ENCODE assay signal across 12 mouse cellular contexts in the genomic region with DNA sequence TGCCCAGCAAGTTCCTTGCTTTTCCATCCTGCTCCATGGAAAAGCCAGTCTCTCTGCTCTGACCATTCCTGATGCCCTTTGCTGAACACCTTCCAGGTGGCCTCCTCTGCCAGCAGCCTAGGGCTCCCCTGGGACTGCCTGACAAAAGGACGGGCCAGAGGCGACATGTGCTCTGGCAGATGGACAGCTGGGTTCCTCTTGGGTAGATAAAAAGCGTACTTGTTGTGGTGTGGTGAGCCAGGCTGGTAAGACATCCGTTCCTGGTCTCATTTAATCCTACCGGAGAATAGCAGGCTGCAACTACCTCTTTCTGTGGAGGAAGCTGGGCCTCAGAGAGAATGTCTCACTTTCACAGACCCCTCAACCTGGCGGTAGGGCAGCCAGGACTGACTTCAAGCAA. TPM values are rescaled to one million over a fixed set of nuclear protein-coding genes. Genes with fewer than 3 reads are reported as not detected.
A peak's percentile ranks its signal among the peaks of the same experiment; 100 is the strongest.
DNase-seq lines count a peak whose midpoint lies in the region; ATAC-seq and TF ChIP-seq lines count a peak whose summit lies in the region.
"Had no signal": no experiment of that assay in that cellular context is flagged by ENCODE, and none has a peak within 500 bp of the region (broad histone marks: within the 10 kb centered on the region; RNA-seq: fewer than 3 reads in every experiment).

No protein-coding gene starts in this region.

- DNase-seq in neural tube, embryonic 11.5 days (ENCODE audit: low spot score) = no peak
- no peak for DNase-seq in neural tube, embryonic 10.5 days (ENCODE audit: extremely low spot score, low spot score)
- no peak for DNase-seq in embryonic facial prominence, embryonic 10.5 days (ENCODE audit: low spot score)
- DNase-seq in right cerebral cortex, postnatal 25 days = no peak
- no peak for DNase-seq in heart, adult 9 months (ENCODE audit: low spot score in 2 of 2)
- DNase-seq in thymus, adult 2 months = no peak
- DNase-seq: adrenal gland, postnatal 10 days; kidney, postnatal 4 days; right cerebral cortex, postnatal 14 days; thymus, adult 18-20 months had no signal

- ATAC-seq in neural tube, embryonic 11.5 days (ENCODE audit: insufficient read depth, low FRiP score, low TSS enrichment) = no peak
- ATAC-seq in limb, embryonic 15.5 days (ENCODE audit: insufficient number of reproducible peaks, low FRiP score, low TSS enrichment, low read depth) = no peak

- no peak for TF ChIP-seq CTCF in thymus, adult 2 months (IDR thresholded peaks at IDR 0.05; ENCODE audit: borderline replicate concordance, control insufficient read depth, extremely low read depth, insufficient read depth, low read length, poor library complexity)

- peaks cover 11% of the 10 kb centered on the region for H3K4me1 ChIP-seq in neural tube, embryonic 11.5 days (ENCODE audit: control insufficient read depth, insufficient read depth, low read length)
- peaks cover 80% of the 10 kb centered on the region for H3K4me1 ChIP-seq in embryonic facial prominence, embryonic 10.5 days
- peaks cover 39% of the 10 kb centered on the region for H3K4me1 ChIP-seq in limb, embryonic 15.5 days
- no peaks in the 10 kb centered on the region; the same call in 1 of the 2 replicates for H3K4me1 ChIP-seq in thymus, adult 2 months (replicated peaks; ENCODE audit: control insufficient read depth, insufficient read depth, low read length)

- H3K9me3 ChIP-seq in neural tube, embryonic 11.5 days (ENCODE audit: control insufficient read depth, low read length) = no peaks in the 10 kb centered on the region
- H3K9me3 ChIP-seq in embryonic facial prominence, embryonic 10.5 days = no peaks in the 10 kb centered on the region
- H3K9me3 ChIP-seq in limb, embryonic 15.5 days = no peaks in the 10 kb centered on the region
- H3K9me3 ChIP-seq: limb, embryonic 13.5 days had no signal

- H3K27ac ChIP-seq in neural tube, embryonic 11.5 days (ENCODE audit: low read depth, low read length) = peak overlapping the region; percentile 60
- peak overlapping the region; percentile 70 for H3K27ac ChIP-seq in embryonic facial prominence, embryonic 10.5 days (replicated peaks)
- peak overlapping the region; percentile 17; the same call in 1 of the 2 replicates for H3K27ac ChIP-seq in limb, embryonic 15.5 days
- H3K27ac ChIP-seq in thymus, adult 2 months (ENCODE audit: control insufficient read depth, insufficient read depth, low read length) = no peak overlapping the region
- H3K27ac ChIP-seq: limb, embryonic 13.5 days had no signal

- no peak overlapping the region for H3K4me2 ChIP-seq in neural tube, embryonic 11.5 days (ENCODE audit: low read depth)
- no peak overlapping the region for H3K4me2 ChIP-seq in limb, embryonic 15.5 days
- H3K4me2 ChIP-seq: limb, embryonic 13.5 days had no signal

- H3K4me3 ChIP-seq in neural tube, embryonic 11.5 days (ENCODE audit: low read depth, low read length) = no peak overlapping the region
- H3K4me3 ChIP-seq in embryonic facial prominence, embryonic 10.5 days = no peak overlapping the region
- no peak overlapping the region for H3K4me3 ChIP-seq in limb, embryonic 15.5 days
- no peak overlapping the region for H3K4me3 ChIP-seq in thymus, adult 2 months (ENCODE audit: control insufficient read depth, insufficient read depth, low read length)
- H3K4me3 ChIP-seq: limb, embryonic 13.5 days had no signal

- no peak overlapping the region for H3K9ac ChIP-seq in neural tube, embryonic 11.5 days (ENCODE audit: low read length)
- H3K9ac ChIP-seq in limb, embryonic 15.5 days = no peak overlapping the region
- H3K9ac ChIP-seq: limb, embryonic 13.5 days had no signal

- no peaks in the 10 kb centered on the region for H3K27me3 ChIP-seq in neural tube, embryonic 11.5 days (ENCODE audit: control insufficient read depth, insufficient read depth, low read length)
- H3K27me3 ChIP-seq in embryonic facial prominence, embryonic 10.5 days (replicated peaks; ENCODE audit: low read depth, poor library complexity, severe bottlenecking) = no peaks in the 10 kb centered on the region
- H3K27me3 ChIP-seq in limb, embryonic 15.5 days = no peaks in the 10 kb centered on the region
- H3K27me3 ChIP-seq in thymus, adult 2 months (ENCODE audit: control insufficient read depth, insufficient read depth, low read length) = no peaks in the 10 kb centered on the region
- H3K27me3 ChIP-seq: limb, embryonic 13.5 days had no signal

- 39% methylated on average over 6 of the region's 6 CpGs for WGBS in neural tube, embryonic 11.5 days
- WGBS in embryonic facial prominence, embryonic 10.5 days = 34% methylated on average over 6 of the region's 6 CpGs
- 35% methylated on average over 6 of the region's 6 CpGs for WGBS in limb, embryonic 15.5 days
- WGBS in thymus, adult 2 months = 12% methylated on average over 6 of the region's 6 CpGs

- no peaks in the 10 kb centered on the region for H3K36me3 ChIP-seq in neural tube, embryonic 11.5 days (ENCODE audit: control insufficient read depth, insufficient read depth, low read length)
- H3K36me3 ChIP-seq in embryonic facial prominence, embryonic 10.5 days (replicated peaks) = no peaks in the 10 kb centered on the region
- no peaks in the 10 kb centered on the region for H3K36me3 ChIP-seq in limb, embryonic 15.5 days
- H3K36me3 ChIP-seq in thymus, adult 2 months (ENCODE audit: control insufficient read depth, insufficient read depth, low read length) = no peaks in the 10 kb centered on the region
- H3K36me3 ChIP-seq: limb, embryonic 13.5 days had no signal

- no peak for TF ChIP-seq POLR2A in thymus, adult 2 months (IDR thresholded peaks at IDR 0.05; ENCODE audit: control insufficient read depth, extremely low read depth, insufficient read depth, low read length, poor library complexity)

RNA-seq across cellular contexts. Expression of a gene that starts 0.6 kb away (rescaled TPM):
- polyA plus RNA-seq in neural tube, embryonic 11.5 days (2014; fragmentation: Nextera tagmentation; extraction: Ambion mirVana) = 0.24 and 0.64 TPM in 2 replicates
- polyA plus RNA-seq in embryonic facial prominence, embryonic 10.5 days (2016; fragmentation: Nextera tagmentation; extraction: Ambion mirVana) = 0.21 and 0.22 TPM in 2 replicates
- not detected in 2 replicates for polyA plus RNA-seq in limb, embryonic 15.5 days (2015; fragmentation: Nextera tagmentation; extraction: Ambion mirVana)
- 0.33 and 0.46 TPM in 2 replicates for polyA plus RNA-seq in thymus, adult 2 months (2012; rRNA removed)

RNA-seq across cellular contexts. Expression of a gene that starts 29.3 kb away (rescaled TPM):
- 3.7 and 7.0 TPM in 2 replicates for polyA plus RNA-seq in neural tube, embryonic 11.5 days (2014; fragmentation: Nextera tagmentation; extraction: Ambion mirVana)
- 8.1 and 10.4 TPM in 2 replicates for polyA plus RNA-seq in embryonic facial prominence, embryonic 10.5 days (2016; fragmentation: Nextera tagmentation; extraction: Ambion mirVana)
- 8.0 and 8.4 TPM in 2 replicates for polyA plus RNA-seq in limb, embryonic 15.5 days (2015; fragmentation: Nextera tagmentation; extraction: Ambion mirVana)
- polyA plus RNA-seq in thymus, adult 2 months (2012; rRNA removed) = 7.4 and 9.4 TPM in 2 replicates

RNA-seq across cellular contexts. Expression of a gene that starts 29.4 kb away (rescaled TPM):
- 122 and 124 TPM in 2 replicates for polyA plus RNA-seq in neural tube, embryonic 11.5 days (2014; fragmentation: Nextera tagmentation; extraction: Ambion mirVana)
- polyA plus RNA-seq in embryonic facial prominence, embryonic 10.5 days (2016; fragmentation: Nextera tagmentation; extraction: Ambion mirVana) = 129 and 136 TPM in 2 replicates
- 87.8 and 88.3 TPM in 2 replicates for polyA plus RNA-seq in limb, embryonic 15.5 days (2015; fragmentation: Nextera tagmentation; extraction: Ambion mirVana)
- 82.5 and 94.7 TPM in 2 replicates for polyA plus RNA-seq in thymus, adult 2 months (2012; rRNA removed)
